Mouse (Mus musculus): ENCODE data around the gene Eps8.

GRCm38 (mm10) chr6:137696445-137697204 lies 41.9 kb upstream of the Eps8 start:
- TF ChIP-seq TAL1 (IDR thresholded peaks at IDR 0.05; ENCODE audit: low read length) (no peak), GATA1 (IDR thresholded peaks at IDR 0.05; ENCODE audit: low read length) (no peak)
